Mouse (Mus musculus) forebrain, embryonic 14.5 days (tissue): ENCODE measurements around the gene Sf3b2. TPM values are rescaled to one million over a fixed set of nuclear protein-coding genes. Genes with fewer than 3 reads are reported as not detected.

Source experiments
- ATAC-seq: fragments of 200-750 bp; cut with Nextera tagmentation; 2 replicates; pipeline ENCODE4 v1.8.0; 2017; ENCODE audit warnings: mild to moderate bottlenecking, moderate library complexity
- DNase-seq: peaks from one replicate; pipeline ENCODE4 v3.0.0-alpha.2; 2015; ENCODE audit warnings: low spot score
- H3K27ac ChIP-seq: fragments of 300-500 bp; sonication (generic); 2 replicates; pipeline ENCODE4 v1.5.1; 2014; ENCODE audit warnings: low read depth, mild to moderate bottlenecking, control low read depth, low read length, moderate library complexity
- H3K27me3 ChIP-seq: fragments of 300-500 bp; sonication (generic); replicated peaks from 2 replicates; pipeline ENCODE4 v1.6.1; 2014; ENCODE audit warnings: low read length, control low read depth, mixed read lengths; ENCODE audit not compliant: control insufficient read depth, insufficient read depth
- H3K36me3 ChIP-seq: fragments of 300-500 bp; sonication (generic); 2 replicates; pipeline ENCODE4 v1.6.1; 2014; ENCODE audit warnings: low read length, control low read depth; ENCODE audit not compliant: control insufficient read depth, insufficient read depth
- H3K4me1 ChIP-seq: fragments of 300-500 bp; sonication (generic); 2 replicates; pipeline ENCODE4 v1.6.1; 2014; ENCODE audit warnings: antibody characterized with exemption, low read length, control low read depth; ENCODE audit not compliant: control insufficient read depth, insufficient read depth
- H3K4me2 ChIP-seq: fragments of 300-500 bp; sonication (generic); 2 replicates; pipeline ENCODE4 v1.6.1; 2014; ENCODE audit warnings: mild to moderate bottlenecking, control low read depth, low read length
- H3K4me3 ChIP-seq: fragments of 300-500 bp; sonication (generic); 2 replicates; pipeline ENCODE4 v1.5.1; 2014; ENCODE audit warnings: low read depth, low read length, control low read depth
- H3K9ac ChIP-seq: fragments of 300-500 bp; sonication (generic); 2 replicates; pipeline ENCODE4 v1.6.1; 2014; ENCODE audit warnings: mild to moderate bottlenecking, low read length, control low read depth, moderate library complexity
- H3K9me3 ChIP-seq: fragments of 300-500 bp; sonication (generic); replicated peaks from 2 replicates; pipeline ENCODE4 v1.6.1; 2016; ENCODE audit warnings: low read length, control low read depth, mixed read lengths; ENCODE audit not compliant: control insufficient read depth
- whole genome bisulfite sequencing: fragments of 180-500 bp; shearing (Covaris S2); extraction: QIAGEN DNeasy Blood & Tissue Kit; methylation state at CpG from one replicate; pipeline ENCODE4 v1.1.7; 2014; 5-methylcytosine and 5-hydroxymethylcytosine counted together
- polyA plus RNA-seq: library from polyadenylated mRNA; unstranded; fragments of >200 nt; fragmentation: Nextera tagmentation; extraction: Ambion mirVana; gene quantifications from 2 replicates; pipeline ENCODE4 v1.2.1, GENCODE M21; 2014

Sf3b2 gene
- polyA plus RNA-seq, 1 experiment from 2014 or later = 298 TPM

GRCm38 (mm10) chr19:5277140-5277539 lies 18.1 kb downstream of the Sf3b2 start:
- H3K9me3 ChIP-seq = no peaks in the 10 kb centered on the region
- ATAC-seq (no peak), DNase-seq (peak; percentile 20)
- H3K4me3 ChIP-seq = no peak overlapping the region
- peaks cover 1% of the 10 kb centered on the region for H3K4me1 ChIP-seq
- no peaks in the 10 kb centered on the region for H3K27me3 ChIP-seq
- H3K4me2 ChIP-seq = no peak overlapping the region
- H3K9ac ChIP-seq = no peak overlapping the region
- 90% methylated on average over 3 of the region's 3 CpGs for WGBS
- H3K27ac ChIP-seq = no peak overlapping the region
- H3K36me3 ChIP-seq = peaks cover 74% of the 10 kb centered on the region

- Histone ChIP-seq H3K36me3 (peaks cover 69% of the 10 kb centered on the region), H3K9ac (no peak overlapping the region), H3K4me2 (no peak overlapping the region), H3K27ac (no peak overlapping the region), H3K4me1 (peaks cover 7% of the 10 kb centered on the region), H3K9me3 (no peaks in the 10 kb centered on the region), H3K4me3 (no peak overlapping the region), H3K27me3 (no peaks in the 10 kb centered on the region)
- DNase-seq = no peak
- ATAC-seq = no peak
- 92% methylated on average over 2 of the region's 2 CpGs for WGBS
These were observed 18.7 kb downstream of the Sf3b2 start for GRCm38 (mm10) chr19:5276531-5276930.

- 94% methylated on average over 5 of the region's 5 CpGs for WGBS
- Histone ChIP-seq H3K36me3 (peaks cover 62% of the 10 kb centered on the region), H3K4me2 (no peak overlapping the region), H3K27ac (no peak overlapping the region), H3K4me1 (peaks cover 14% of the 10 kb centered on the region), H3K9me3 (no peaks in the 10 kb centered on the region), H3K9ac (no peak overlapping the region), H3K27me3 (no peaks in the 10 kb centered on the region), H3K4me3 (no peak overlapping the region)
- DNase-seq = no peak
- no peak for ATAC-seq
These were observed 19.5 kb downstream of the Sf3b2 start for GRCm38 (mm10) chr19:5275736-5276135.

- H3K4me1 ChIP-seq = peaks cover 17% of the 10 kb centered on the region
- no peak for ATAC-seq
- no peak overlapping the region for H3K9ac ChIP-seq
- no peak overlapping the region for H3K4me2 ChIP-seq
- peaks cover 56% of the 10 kb centered on the region for H3K36me3 ChIP-seq
- no peaks in the 10 kb centered on the region for H3K9me3 ChIP-seq
- H3K27ac ChIP-seq = no peak overlapping the region
- no peaks in the 10 kb centered on the region for H3K27me3 ChIP-seq
- no peak for DNase-seq
- 92% methylated on average over 13 of the region's 13 CpGs for WGBS
- no peak overlapping the region for H3K4me3 ChIP-seq
These were observed 20.6 kb downstream of the Sf3b2 start for GRCm38 (mm10) chr19:5274641-5275040.

GRCm38 (mm10) chr19:5273916-5274315 lies 21.3 kb downstream of the Sf3b2 start:
- Histone ChIP-seq H3K4me2 (no peak overlapping the region), H3K9me3 (no peaks in the 10 kb centered on the region)
- no peak for ATAC-seq

DNA sequence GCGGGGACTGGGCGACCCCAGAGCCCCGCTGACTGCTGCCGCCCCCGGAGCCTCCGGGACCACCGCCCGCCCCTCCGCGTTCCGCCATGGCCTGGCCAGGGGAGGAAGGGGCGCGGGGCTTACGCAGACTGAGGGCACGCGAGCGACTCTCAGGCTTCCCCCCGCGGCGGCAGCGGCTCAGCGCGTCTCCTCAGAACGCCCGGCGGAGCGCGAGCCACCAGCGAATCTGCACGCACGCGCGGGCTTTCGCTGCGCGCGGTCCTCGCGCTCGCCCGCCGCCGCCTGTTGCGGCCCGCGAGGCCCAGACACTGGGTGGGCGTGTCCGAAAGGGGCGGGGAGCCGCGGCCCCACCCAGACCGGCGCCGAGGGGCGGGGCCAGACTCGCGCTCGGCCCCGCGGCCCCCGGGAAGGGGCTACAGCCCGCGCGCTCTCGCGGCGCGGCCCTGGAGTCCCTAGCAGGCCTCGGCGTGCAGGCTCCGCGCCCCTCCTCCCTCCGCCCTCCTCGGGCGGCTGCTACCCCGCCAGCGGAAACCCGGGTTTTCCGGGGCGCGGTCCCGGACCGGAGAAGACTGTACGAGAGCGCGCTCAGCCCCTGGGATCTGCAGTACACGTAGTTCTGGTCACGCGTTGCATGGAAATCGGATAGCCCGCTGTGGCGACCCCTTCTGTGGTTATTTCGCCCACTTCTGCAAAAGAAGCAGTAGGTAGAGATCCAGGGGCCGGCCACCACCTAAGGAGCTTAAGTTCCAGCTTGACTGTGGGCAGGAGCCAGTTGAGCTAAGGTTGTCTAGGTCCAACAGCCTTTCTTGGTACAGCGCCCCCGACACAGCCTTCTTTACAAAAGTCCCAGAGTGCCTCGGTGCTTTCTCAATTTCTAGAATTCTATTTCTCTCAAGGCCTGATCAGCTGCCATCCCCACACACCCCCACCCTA lies 22.2 kb downstream of the Sf3b2 start, which contains the start of gene Pacs1:
Gene Pacs1, minus strand, starts transcription at position 319 of the 933 bp plus-strand sequence.
- no peaks in the 10 kb centered on the region for H3K9me3 ChIP-seq
- ATAC-seq = peak; percentile 93
- H3K4me1 ChIP-seq = peaks cover 17% of the 10 kb centered on the region
- peak within 1 kb of the TSS; percentile 93 for H3K4me3 ChIP-seq
- peaks cover 40% of the 10 kb centered on the region for H3K36me3 ChIP-seq
- no peaks in the 10 kb centered on the region for H3K27me3 ChIP-seq
- WGBS = 1% methylated on average over 51 of the region's 97 CpGs
- H3K9ac ChIP-seq = peak within 1 kb of the TSS; percentile 93
- peak; percentile 94 for DNase-seq
- H3K27ac ChIP-seq = peak within 1 kb of the TSS; percentile 87
- H3K4me2 ChIP-seq = peak within 1 kb of the TSS; percentile 90

More at GRCm38 (mm10) chr19:5273916-5274315, 21.3 kb downstream of the Sf3b2 start:
- Histone ChIP-seq H3K36me3 (peaks cover 49% of the 10 kb centered on the region), H3K4me1 (peaks cover 17% of the 10 kb centered on the region), H3K27ac (no peak overlapping the region), H3K27me3 (no peaks in the 10 kb centered on the region), H3K4me3 (no peak overlapping the region), H3K9ac (no peak overlapping the region)
- no peak for DNase-seq
- WGBS = 80% methylated on average over 4 of the region's 4 CpGs

GRCm38 (mm10) chr19:5272326-5272795 lies 22.9 kb downstream of the Sf3b2 start:
- DNase-seq (peak; percentile 27), ATAC-seq (peak; percentile 58)
- WGBS = 0% methylated on average over 14 of the region's 30 CpGs
- peaks cover 17% of the 10 kb centered on the region for H3K4me1 ChIP-seq
- H3K36me3 ChIP-seq = peaks cover 33% of the 10 kb centered on the region
- peak overlapping the region; percentile 93 for H3K4me3 ChIP-seq
- no peaks in the 10 kb centered on the region for H3K9me3 ChIP-seq
- peak overlapping the region; percentile 87 for H3K27ac ChIP-seq
- no peaks in the 10 kb centered on the region for H3K27me3 ChIP-seq
- peak overlapping the region; percentile 93 for H3K9ac ChIP-seq
- peak overlapping the region; percentile 90 for H3K4me2 ChIP-seq

GRCm38 (mm10) chr19:5271430-5271829 lies 23.8 kb downstream of the Sf3b2 start:
- 48% methylated on average over 1 of the region's 1 CpGs for WGBS
- peak overlapping the region; percentile 93; the same call in 1 of the 2 replicates for H3K9ac ChIP-seq

DNA sequence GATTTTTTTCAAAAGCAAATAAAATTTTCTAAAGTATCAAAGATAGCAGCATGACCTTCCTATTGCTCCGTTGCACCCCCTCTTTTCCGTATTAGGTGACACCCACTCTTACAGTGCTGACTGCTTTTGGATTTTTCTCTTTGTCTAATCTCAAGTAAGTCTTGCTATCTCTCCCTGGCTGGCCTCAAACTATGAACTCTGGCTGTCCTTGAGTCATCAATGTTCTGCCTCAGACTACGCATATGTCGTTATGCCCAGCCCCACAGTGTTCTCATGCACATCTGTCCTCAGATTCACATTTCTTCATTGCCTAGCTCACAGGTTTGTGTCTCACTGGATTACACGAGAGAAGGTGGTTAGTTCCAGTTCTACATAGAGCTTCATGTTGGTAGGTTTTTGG lies 25.9 kb downstream of the Sf3b2 start:
- Histone ChIP-seq H3K9me3 (no peaks in the 10 kb centered on the region), H3K4me3 (no peak overlapping the region), H3K27ac (no peak overlapping the region), H3K36me3 (peaks cover 7% of the 10 kb centered on the region), H3K9ac (no peak overlapping the region), H3K4me1 (peaks cover 17% of the 10 kb centered on the region), H3K4me2 (no peak overlapping the region), H3K27me3 (no peaks in the 10 kb centered on the region)
- no peak for ATAC-seq
- no peak for DNase-seq
- 88% methylated on average over 5 of the region's 5 CpGs for WGBS

More at GRCm38 (mm10) chr19:5271430-5271829, 23.8 kb downstream of the Sf3b2 start:
- Histone ChIP-seq H3K4me1 (peaks cover 17% of the 10 kb centered on the region), H3K4me2 (peak overlapping the region; percentile 90), H3K36me3 (peaks cover 27% of the 10 kb centered on the region), H3K27ac (no peak overlapping the region), H3K4me3 (peak overlapping the region; percentile 93; the same call in 1 of the 2 replicates), H3K27me3 (no peaks in the 10 kb centered on the region), H3K9me3 (no peaks in the 10 kb centered on the region)
- DNase-seq (no peak), ATAC-seq (no peak)
